Mouse (Mus musculus) lung, embryonic 15.5 days (tissue): ENCODE data around the gene Nmb. TPM values are rescaled to one million over a fixed set of nuclear protein-coding genes. Genes with fewer than 3 reads are reported as not detected.

ENCODE experiments used
- ATAC-seq: fragments of 200-750 bp; cut with Nextera tagmentation; 2 replicates; pipeline ENCODE4 v1.8.0; 2017; ENCODE audit warnings: moderate number of reproducible peaks, borderline replicate concordance; ENCODE audit not compliant: low FRiP score, low TSS enrichment; ENCODE audit errors: extremely low read depth
- H3K27ac ChIP-seq: fragments of 300-500 bp; sonication (generic); 2 replicates; pipeline ENCODE4 v1.5.1; 2015; ENCODE audit warnings: moderate library complexity, mild to moderate bottlenecking, inconsistent platforms
- H3K27me3 ChIP-seq: fragments of 300-500 bp; sonication (generic); 2 replicates; pipeline ENCODE4 v1.6.1; 2015; ENCODE audit warnings: inconsistent platforms
- H3K36me3 ChIP-seq: fragments of 300-500 bp; sonication (generic); 2 replicates; pipeline ENCODE4 v1.6.1; 2015; ENCODE audit warnings: inconsistent platforms
- H3K4me1 ChIP-seq: fragments of 300-500 bp; sonication (generic); 2 replicates; pipeline ENCODE4 v1.6.1; 2015; ENCODE audit warnings: inconsistent platforms
- H3K4me2 ChIP-seq: fragments of 300-500 bp; sonication (generic); 2 replicates; pipeline ENCODE4 v1.6.1; 2015; ENCODE audit warnings: inconsistent platforms, mild to moderate bottlenecking, moderate library complexity
- H3K4me3 ChIP-seq: fragments of 300-500 bp; sonication (generic); 2 replicates; pipeline ENCODE4 v1.5.1; 2015; ENCODE audit warnings: mild to moderate bottlenecking, inconsistent platforms
- H3K9ac ChIP-seq: fragments of 300-500 bp; sonication (generic); 2 replicates; pipeline ENCODE4 v1.6.1; 2015; ENCODE audit warnings: inconsistent platforms
- H3K9me3 ChIP-seq: fragments of 300-500 bp; sonication (generic); 2 replicates; pipeline ENCODE4 v1.6.1; 2016; ENCODE audit warnings: inconsistent platforms
- WGBS: fragments of 180-500 bp; shearing (Covaris S2); methylation state at CpG from one replicate; pipeline ENCODE4 v1.1.7; 2015; 5-methylcytosine and 5-hydroxymethylcytosine counted together
- polyA plus RNA-seq: library from polyadenylated mRNA; unstranded; fragments of >200 nt; fragmentation: Nextera tagmentation; extraction: Ambion mirVana; gene quantifications from 2 replicates; pipeline ENCODE4 v1.2.1, GENCODE M21; 2015

The Nmb gene
- polyA plus RNA-seq, 1 experiment from 2014 or later: 7.3 TPM

- peaks cover 52% of the 10 kb centered on the region for H3K36me3 ChIP-seq
These were observed 18.3 kb upstream of the Nmb start for GRCm38 (mm10) chr7:80923165-80923564.

GRCm38 (mm10) chr7:80919647-80920008, 14.8 kb upstream of the Nmb start:
- H3K4me3 ChIP-seq: no peak overlapping the region
- no peaks in the 10 kb centered on the region for H3K4me1 ChIP-seq
- WGBS: 77% methylated on average over 5 of the region's 5 CpGs
- no peak overlapping the region for H3K27ac ChIP-seq
- no peak overlapping the region for H3K9ac ChIP-seq
- no peak overlapping the region for H3K4me2 ChIP-seq
- H3K9me3 ChIP-seq: no peaks in the 10 kb centered on the region
- H3K27me3 ChIP-seq: no peaks in the 10 kb centered on the region
- ATAC-seq: no peak
- peaks cover 54% of the 10 kb centered on the region for H3K36me3 ChIP-seq

More at GRCm38 (mm10) chr7:80923165-80923564, 18.3 kb upstream of the Nmb start:
- Histone ChIP-seq H3K9ac (no peak overlapping the region), H3K4me3 (no peak overlapping the region), H3K27ac (no peak overlapping the region), H3K4me1 (no peaks in the 10 kb centered on the region), H3K9me3 (no peaks in the 10 kb centered on the region), H3K27me3 (no peaks in the 10 kb centered on the region), H3K4me2 (no peak overlapping the region)
- WGBS: 84% methylated on average over 2 of the region's 2 CpGs
- no peak for ATAC-seq

- H3K36me3 ChIP-seq: peaks cover 50% of the 10 kb centered on the region
- WGBS: 67% methylated on average over 8 of the region's 8 CpGs
These were observed 14.2 kb upstream of the Nmb start for GRCm38 (mm10) chr7:80918982-80919646.

GRCm38 (mm10) chr7:80917916-80918465, 13.1 kb upstream of the Nmb start:
- no peak for ATAC-seq
- 65% methylated on average over 4 of the region's 4 CpGs for WGBS
- Histone ChIP-seq H3K27ac (no peak overlapping the region), H3K4me2 (no peak overlapping the region), H3K9me3 (no peaks in the 10 kb centered on the region), H3K4me3 (no peak overlapping the region), H3K36me3 (peaks cover 60% of the 10 kb centered on the region), H3K27me3 (no peaks in the 10 kb centered on the region), H3K9ac (no peak overlapping the region), H3K4me1 (no peaks in the 10 kb centered on the region)

More at GRCm38 (mm10) chr7:80918982-80919646, 14.2 kb upstream of the Nmb start:
- H3K9me3 ChIP-seq: no peaks in the 10 kb centered on the region
- no peaks in the 10 kb centered on the region for H3K27me3 ChIP-seq
- H3K4me1 ChIP-seq: no peaks in the 10 kb centered on the region
- H3K4me2 ChIP-seq: no peak overlapping the region
- H3K27ac ChIP-seq: no peak overlapping the region
- no peak overlapping the region for H3K9ac ChIP-seq
- ATAC-seq: no peak
- no peak overlapping the region for H3K4me3 ChIP-seq

GRCm38 (mm10) chr7:80912496-80912895, 7.6 kb upstream of the Nmb start:
- Histone ChIP-seq H3K9ac (no peak overlapping the region), H3K4me3 (no peak overlapping the region), H3K4me2 (no peak overlapping the region), H3K4me1 (no peaks in the 10 kb centered on the region), H3K9me3 (no peaks in the 10 kb centered on the region), H3K27me3 (no peaks in the 10 kb centered on the region), H3K36me3 (peaks cover 58% of the 10 kb centered on the region), H3K27ac (no peak overlapping the region)
- no peak for ATAC-seq
- 70% methylated on average over 8 of the region's 8 CpGs for WGBS

GRCm38 (mm10) chr7:80911053-80911452, 6.2 kb upstream of the Nmb start:
- H3K36me3 ChIP-seq: peaks cover 50% of the 10 kb centered on the region

GRCm38 (mm10) chr7:80903625-80904422, 1.1 kb downstream of the Nmb start:
- Histone ChIP-seq H3K9ac (peak overlapping the region; percentile 65; the same call in 1 of the 2 replicates), H3K4me3 (no peak overlapping the region), H3K4me1 (peaks cover 28% of the 10 kb centered on the region), H3K36me3 (peaks cover 9% of the 10 kb centered on the region; the same call in 1 of the 2 replicates), H3K4me2 (peak overlapping the region; percentile 96; the same call in 1 of the 2 replicates), H3K9me3 (no peaks in the 10 kb centered on the region), H3K27ac (no peak overlapping the region), H3K27me3 (no peaks in the 10 kb centered on the region)
- WGBS: 79% methylated on average over 11 of the region's 11 CpGs
- ATAC-seq: no peak

More at GRCm38 (mm10) chr7:80911053-80911452, 6.2 kb upstream of the Nmb start:
- 72% methylated on average over 7 of the region's 7 CpGs for WGBS
- no peaks in the 10 kb centered on the region for H3K9me3 ChIP-seq
- H3K9ac ChIP-seq: no peak overlapping the region
- no peak overlapping the region for H3K4me3 ChIP-seq
- H3K4me1 ChIP-seq: no peaks in the 10 kb centered on the region
- H3K4me2 ChIP-seq: no peak overlapping the region
- H3K27me3 ChIP-seq: no peaks in the 10 kb centered on the region
- ATAC-seq: no peak
- no peak overlapping the region for H3K27ac ChIP-seq

GRCm38 (mm10) chr7:80901541-80902274, 3.2 kb downstream of the Nmb start:
- 25% methylated on average over 15 of the region's 15 CpGs for WGBS
- no peak for ATAC-seq
- peak overlapping the region; percentile 51 for H3K9ac ChIP-seq
- H3K4me1 ChIP-seq: peaks cover 28% of the 10 kb centered on the region
- peaks cover 17% of the 10 kb centered on the region; the same call in 1 of the 2 replicates for H3K36me3 ChIP-seq
- H3K9me3 ChIP-seq: no peaks in the 10 kb centered on the region
- H3K4me2 ChIP-seq: peak overlapping the region; percentile 74
- peak overlapping the region; percentile 69 for H3K27ac ChIP-seq
- H3K4me3 ChIP-seq: peak overlapping the region; percentile 56
- H3K27me3 ChIP-seq: no peaks in the 10 kb centered on the region

- Histone ChIP-seq H3K36me3 (peaks cover 22% of the 10 kb centered on the region; the same call in 1 of the 2 replicates), H3K27me3 (no peaks in the 10 kb centered on the region), H3K9ac (peak within 1 kb of the TSS; percentile 51), H3K27ac (peak within 1 kb of the TSS; percentile 69), H3K4me3 (peak within 1 kb of the TSS; percentile 56), H3K4me1 (peaks cover 28% of the 10 kb centered on the region), H3K9me3 (no peaks in the 10 kb centered on the region), H3K4me2 (peak within 1 kb of the TSS; percentile 74)
- ATAC-seq: peak; percentile 90
- WGBS: under 1% methylated on average over 36 of the region's 36 CpGs
These were observed 3.9 kb downstream of the Nmb start, which contains the start of gene Wdr73 for GRCm38 (mm10) chr7:80900944-80901501. Gene Wdr73, minus strand, starts transcription at chr7:80901269.

GRCm38 (mm10) chr7:80897721-80898120, 7.2 kb downstream of the Nmb start:
- no peak overlapping the region for H3K9ac ChIP-seq
- no peak for ATAC-seq
- no peaks in the 10 kb centered on the region for H3K9me3 ChIP-seq
- H3K36me3 ChIP-seq: peaks cover 37% of the 10 kb centered on the region
- WGBS: 85% methylated on average over 4 of the region's 4 CpGs
- H3K27me3 ChIP-seq: no peaks in the 10 kb centered on the region
- no peak overlapping the region for H3K4me3 ChIP-seq
- no peak overlapping the region for H3K27ac ChIP-seq
- H3K4me1 ChIP-seq: peaks cover 18% of the 10 kb centered on the region
- H3K4me2 ChIP-seq: no peak overlapping the region

GRCm38 (mm10) chr7:80897134-80897533, 7.7 kb downstream of the Nmb start:
- WGBS: 81% methylated on average over 7 of the region's 7 CpGs
- H3K36me3 ChIP-seq: peaks cover 43% of the 10 kb centered on the region

More at GRCm38 (mm10) chr7:80897134-80897533, 7.7 kb downstream of the Nmb start:
- Histone ChIP-seq H3K27ac (no peak overlapping the region), H3K4me2 (no peak overlapping the region), H3K4me1 (peaks cover 18% of the 10 kb centered on the region), H3K27me3 (no peaks in the 10 kb centered on the region), H3K9ac (no peak overlapping the region), H3K9me3 (no peaks in the 10 kb centered on the region), H3K4me3 (no peak overlapping the region)
- ATAC-seq: no peak
